In genomic region chr6:42742303-42742702, GRCm38 (mm10) we compare ENCODE assay signal across 30 mouse cellular contexts. TPM values are rescaled to one million over a fixed set of nuclear protein-coding genes. Genes with fewer than 3 reads are reported as not detected.
DNase-seq lines count a peak whose midpoint lies in the region; ATAC-seq lines count a peak whose summit lies in the region.
"Had no signal": no experiment of that assay in that cellular context is flagged by ENCODE, and none has a peak within 500 bp of the region (broad histone marks: within the 10 kb centered on the region; RNA-seq: fewer than 3 reads in every experiment).

No protein-coding gene starts in this region.

- DNase-seq in frontal cortex, postnatal 25 days (ENCODE audit: low spot score in 2 of 2): no peak
- peak; percentile 1 to 12 for DNase-seq in left cerebral cortex, adult 18-20 months (ENCODE audit: low spot score in 2 of 2)
- DNase-seq in left cerebral cortex, adult 8-10 months (ENCODE audit: low spot score in 2 of 2): no peak
- DNase-seq in right cerebral cortex, postnatal 10 days (ENCODE audit: low spot score in 2 of 2): peak; percentile 20 to 25
- no peak for DNase-seq in right cerebral cortex, postnatal 25 days
- no peak for DNase-seq in thymus, postnatal 0 days (ENCODE audit: low spot score)
- DNase-seq: adrenal gland, adult 8-10 months; adrenal gland, postnatal 14 days; adrenal gland, postnatal 36 days; B cell, adult 2 months; cerebellum, adult 11 months; cerebellum, adult 2 months; cerebellum, adult 9-10 months; cerebellum, postnatal 10 days; cerebellum, postnatal 25 days had no signal

- ATAC-seq in frontal cortex, adult (ENCODE audit: low TSS enrichment): peak; percentile 93
- ATAC-seq: activated CD4-positive, CD25-positive, alpha-beta regulatory T cell, adult 4 months; CD4-positive, CD25-positive, alpha-beta regulatory T cell, adult 4 months; forebrain, embryonic 13.5 days; forebrain, embryonic 15.5 days; Patski had no signal

RNA-seq across cellular contexts. Expression of gene Olfr453, which starts 3.1 kb away (rescaled TPM):
- not detected for total RNA-seq in left cerebral cortex, adult 18-20 months (2021)
- not detected for total RNA-seq in left cerebral cortex, adult 8-10 months (2022)
- polyA plus RNA-seq in thymus, postnatal 0 days (2015; fragmentation: Nextera tagmentation; extraction: Ambion mirVana): not detected in 2 replicates
- total RNA-seq: adrenal gland, adult 18-20 months; adrenal gland, adult 8-10 months; adrenal gland, postnatal 14 days; adrenal gland, postnatal 36 days; CH12.LX had no signal
- polyA plus RNA-seq: activated CD4-positive, CD25-positive, alpha-beta regulatory T cell, adult 4 months; brain, embryonic 14.5 days; CD4-positive, CD25-positive, alpha-beta regulatory T cell, adult 4 months; cerebellum, adult 2 months; cortical plate, adult 2 months; embryonic facial prominence, embryonic 10.5 days; embryonic facial prominence, embryonic 12.5 days; embryonic facial prominence, embryonic 14.5 days; forebrain, embryonic 11.5 days; forebrain, embryonic 13.5 days; forebrain, embryonic 15.5 days; G1E; Patski had no signal

RNA-seq across cellular contexts. Expression of gene Olfr38, which starts 13.9 kb away (rescaled TPM):
- not detected for total RNA-seq in left cerebral cortex, adult 18-20 months (2021)
- total RNA-seq in left cerebral cortex, adult 8-10 months (2022): not detected
- not detected in 2 replicates for polyA plus RNA-seq in thymus, postnatal 0 days (2015; fragmentation: Nextera tagmentation; extraction: Ambion mirVana)
- total RNA-seq: adrenal gland, adult 18-20 months; adrenal gland, adult 8-10 months; adrenal gland, postnatal 14 days; adrenal gland, postnatal 36 days; CH12.LX had no signal
- polyA plus RNA-seq: activated CD4-positive, CD25-positive, alpha-beta regulatory T cell, adult 4 months; brain, embryonic 14.5 days; CD4-positive, CD25-positive, alpha-beta regulatory T cell, adult 4 months; cerebellum, adult 2 months; cortical plate, adult 2 months; embryonic facial prominence, embryonic 10.5 days; embryonic facial prominence, embryonic 12.5 days; embryonic facial prominence, embryonic 14.5 days; forebrain, embryonic 11.5 days; forebrain, embryonic 13.5 days; forebrain, embryonic 15.5 days; G1E; Patski had no signal

RNA-seq across cellular contexts. Expression of gene Tcaf1, which starts 32.4 kb away (rescaled TPM):
- 100 to 1,000 TPM; 234 TPM for total RNA-seq in left cerebral cortex, adult 18-20 months (2021)
- 100 to 1,000 TPM; 212 to 230 (median 223) TPM for total RNA-seq in left cerebral cortex, adult 8-10 months (2022)
- 4.3 and 5.0 TPM in 2 replicates for polyA plus RNA-seq in thymus, postnatal 0 days (2015; fragmentation: Nextera tagmentation; extraction: Ambion mirVana)
- total RNA-seq: CH12.LX had no signal
- polyA plus RNA-seq: CD4-positive, CD25-positive, alpha-beta regulatory T cell, adult 4 months; G1E had no signal

RNA-seq across cellular contexts. Expression of gene Olfr452, which starts 42.6 kb away (rescaled TPM):
- total RNA-seq in left cerebral cortex, adult 18-20 months (2021): not detected
- total RNA-seq in left cerebral cortex, adult 8-10 months (2022): not detected
- not detected in 2 replicates for polyA plus RNA-seq in thymus, postnatal 0 days (2015; fragmentation: Nextera tagmentation; extraction: Ambion mirVana)
- total RNA-seq: adrenal gland, adult 18-20 months; adrenal gland, adult 8-10 months; adrenal gland, postnatal 14 days; adrenal gland, postnatal 36 days; CH12.LX had no signal
- polyA plus RNA-seq: activated CD4-positive, CD25-positive, alpha-beta regulatory T cell, adult 4 months; brain, embryonic 14.5 days; CD4-positive, CD25-positive, alpha-beta regulatory T cell, adult 4 months; cerebellum, adult 2 months; cortical plate, adult 2 months; embryonic facial prominence, embryonic 10.5 days; embryonic facial prominence, embryonic 12.5 days; forebrain, embryonic 11.5 days; forebrain, embryonic 13.5 days; forebrain, embryonic 15.5 days; G1E; Patski had no signal

Comparison
In these comparisons a context has a peak if more than half of its experiments do, and no peak if none do; other contexts are left out.
1. DNase-seq: peak in left cerebral cortex, adult 18-20 months (2 of 2) and right cerebral cortex, postnatal 10 days (2 of 2); none in frontal cortex, postnatal 25 days (0 of 2), left cerebral cortex, adult 8-10 months (0 of 2), right cerebral cortex, postnatal 25 days (single experiment) and thymus, postnatal 0 days (single experiment).